Mouse (Mus musculus): Measurements from ENCODE around the gene Setdb2. TPM values are rescaled to one million over a fixed set of nuclear protein-coding genes. Genes with fewer than 3 reads are reported as not detected.
"Not testable (repeated sequence)": the region's sequence is repeated elsewhere in the genome, so short reads cannot be mapped to it uniquely, and the experiment has no call there.

Setdb2 gene
- 1 to 10 TPM; 8.8 to 8.9 TPM for total RNA-seq (2021)
- long read RNA-seq, experiment 1, partial matches to known transcripts, result 1 of 7 reads
- long read RNA-seq, experiment 1, other reads (novel, unspliced or antisense), result 2 of 7 reads
- long read RNA-seq, experiment 2, transcript Setdb2-205 (14 exons, 2,995 nt), result major isoform, 8 of 10 reads
- long read RNA-seq, experiment 2, partial matches to known transcripts, result 1 of 10 reads
- long read RNA-seq, experiment 2, other reads (novel, unspliced or antisense), result 1 of 10 reads

- DNase-seq (ENCODE audit: low spot score in 2 of 2), result peak; percentile 91
Measured at GRCm38 (mm10) chr14:59440558-59441471, at the start of gene Setdb2, which contains the start of gene Cab39l. TSS of gene Setdb2 (minus strand) at chr14:59440884. TSS of gene Cab39l (plus strand) at chr14:59440972.

GRCm38 (mm10) chr14:59485247-59485810 lies 44.6 kb upstream of the Setdb2 start:
- no peak for DNase-seq (ENCODE audit: low spot score in 2 of 2)

DNA sequence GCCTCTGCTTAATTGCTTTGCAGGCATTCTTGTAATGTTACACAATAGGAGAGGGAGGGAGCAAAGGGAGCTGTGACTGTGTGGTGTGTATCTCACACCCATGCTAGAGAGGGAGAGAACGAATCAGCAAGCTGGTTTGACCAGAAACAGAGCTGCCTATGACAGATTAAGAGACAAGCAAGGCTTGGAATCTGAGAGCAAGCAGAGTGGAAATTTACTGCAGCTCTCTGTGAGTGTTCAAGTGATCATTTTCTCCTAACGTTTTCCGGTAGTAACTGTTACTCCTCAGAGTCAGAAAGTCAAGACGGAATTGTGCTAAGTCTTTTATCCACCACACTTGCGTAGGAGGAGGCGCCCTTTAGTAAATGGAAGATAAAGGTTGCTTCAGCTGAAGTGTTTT lies 38.0 kb upstream of the Setdb2 start:
- no peak for DNase-seq (ENCODE audit: low spot score in 2 of 2)

GRCm38 (mm10) chr14:59470781-59471180 lies 30.1 kb upstream of the Setdb2 start:
- DNase-seq (ENCODE audit: low spot score in 2 of 2), result no peak

DNA sequence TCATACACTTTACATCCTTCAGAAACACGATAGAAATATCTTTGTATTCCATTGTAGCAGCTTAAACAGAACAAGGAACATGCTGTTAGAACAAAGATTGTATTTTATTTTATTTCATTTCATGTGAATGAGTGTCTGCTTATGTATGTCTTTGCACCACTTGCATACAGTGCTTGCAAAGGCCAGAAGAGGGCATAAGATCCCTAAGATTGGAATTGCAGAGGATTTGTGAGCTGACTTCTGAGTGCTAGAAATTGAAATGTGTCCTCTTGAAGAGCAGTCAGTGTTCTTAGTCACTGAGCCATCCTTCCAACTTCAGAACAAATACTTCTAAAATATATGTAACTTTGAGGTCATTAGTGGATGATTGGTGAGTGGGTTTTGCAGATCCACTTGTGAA lies 27.1 kb upstream of the Setdb2 start:
- no peak for DNase-seq (ENCODE audit: low spot score in 2 of 2)

DNA sequence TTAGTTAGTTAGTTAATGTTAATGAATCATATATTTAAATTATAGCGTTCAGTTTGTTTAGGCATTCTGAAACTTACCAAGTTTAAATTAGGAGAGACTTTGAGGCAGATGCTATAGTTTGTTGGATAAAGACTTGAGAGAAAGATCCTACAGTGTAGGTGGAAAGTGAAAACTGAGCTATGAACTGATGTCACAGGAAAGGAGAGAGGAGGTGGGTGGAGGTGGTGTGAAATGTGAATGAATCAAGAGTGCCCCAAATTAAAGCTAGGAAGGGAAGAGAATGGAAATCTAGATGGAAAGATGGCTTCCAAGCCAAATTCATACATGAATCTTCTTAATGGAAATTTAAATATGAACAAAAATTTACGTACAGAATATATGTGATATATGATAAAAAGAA lies 25.8 kb upstream of the Setdb2 start:
- no peak for DNase-seq (ENCODE audit: low spot score in 2 of 2)

GRCm38 (mm10) chr14:59447981-59448380 lies 7.3 kb upstream of the Setdb2 start:
- no peak for DNase-seq (ENCODE audit: low spot score in 2 of 2)

DNA sequence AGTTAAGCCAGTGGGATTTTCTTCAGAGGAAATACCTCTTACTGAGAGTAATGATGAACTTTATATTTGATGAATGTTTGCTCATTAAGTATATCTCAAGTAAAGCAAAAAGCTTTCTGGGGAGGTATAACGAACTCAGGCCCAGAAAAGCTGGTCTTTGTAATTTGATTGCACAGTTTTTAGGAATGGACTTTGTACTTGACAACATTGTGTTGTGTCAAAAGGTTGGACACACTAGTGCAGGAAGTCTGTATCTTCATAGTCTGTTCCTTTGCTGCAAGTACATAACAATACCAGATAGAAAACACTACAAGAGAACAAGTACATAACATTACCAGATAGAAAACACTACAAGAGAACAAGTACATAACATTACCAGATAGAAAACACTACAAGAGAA lies 4.7 kb upstream of the Setdb2 start:
- no peak for DNase-seq (ENCODE audit: low spot score in 2 of 2)

DNA sequence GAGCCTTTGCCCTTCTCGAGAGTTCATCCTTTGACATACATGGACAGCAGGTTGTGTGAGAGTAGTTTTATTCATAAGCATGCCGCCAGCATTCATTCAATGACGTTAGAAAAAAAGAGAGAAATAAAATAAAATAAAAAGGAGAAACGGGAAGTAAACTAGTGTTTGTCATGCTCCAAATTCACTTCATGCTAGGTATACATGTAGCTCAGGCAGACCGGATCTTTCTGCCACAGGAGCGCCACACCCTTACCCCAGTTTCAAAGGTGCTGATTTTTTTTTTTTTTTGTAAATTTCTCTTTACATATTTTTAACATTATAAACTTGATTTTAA lies 755 bp upstream of the Setdb2 start:
- DNase-seq (ENCODE audit: low spot score in 2 of 2), result no peak

DNA sequence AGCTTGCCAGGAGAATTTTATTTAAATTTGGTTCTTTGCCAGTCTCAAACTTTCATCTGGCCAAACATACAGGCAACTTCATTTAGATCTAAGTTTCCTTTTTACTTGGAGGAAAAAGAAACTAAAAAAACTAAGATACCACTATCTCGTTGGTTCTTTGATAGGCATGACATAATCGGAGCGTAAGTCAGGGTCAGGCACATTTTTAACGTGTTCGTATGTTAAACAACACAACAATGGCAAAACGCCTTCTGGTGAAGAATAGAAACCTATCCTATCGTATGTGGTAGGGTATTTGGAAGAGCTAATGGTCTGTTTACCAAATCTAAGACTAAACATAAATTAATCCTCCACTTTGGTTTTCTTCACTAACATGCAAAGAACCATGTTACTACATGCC lies 645 bp downstream of the Setdb2 start:
- no peak for DNase-seq (ENCODE audit: low spot score in 2 of 2)

- no peak for DNase-seq (ENCODE audit: low spot score in 2 of 2)
Measured at GRCm38 (mm10) chr14:59438505-59438904, 2.2 kb downstream of the Setdb2 start.

DNA sequence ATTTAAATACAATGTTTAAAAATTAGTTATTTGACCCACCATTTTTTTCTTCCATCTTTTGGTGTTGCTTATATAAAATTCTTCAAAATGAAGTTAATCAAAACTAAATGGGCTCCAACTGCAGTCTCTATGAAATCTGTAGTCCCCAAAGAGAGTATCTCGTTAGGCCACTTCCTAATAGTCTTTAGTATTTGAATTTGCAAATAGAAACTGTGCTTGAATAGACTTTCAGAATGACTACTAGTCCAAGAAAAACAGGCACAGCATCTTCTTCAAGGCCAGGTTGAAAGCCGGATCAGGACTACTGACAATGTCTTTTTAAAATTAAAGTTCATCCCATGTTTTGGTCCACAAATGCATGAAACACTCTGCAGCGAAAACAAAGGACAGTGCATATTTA lies 3.3 kb downstream of the Setdb2 start:
- no peak for DNase-seq (ENCODE audit: low spot score in 2 of 2)

GRCm38 (mm10) chr14:59435206-59435605 lies 5.5 kb downstream of the Setdb2 start:
- DNase-seq (ENCODE audit: low spot score in 2 of 2), result no peak

GRCm38 (mm10) chr14:59433902-59434301 lies 6.8 kb downstream of the Setdb2 start:
- no peak for DNase-seq (ENCODE audit: low spot score in 2 of 2)

- DNase-seq (ENCODE audit: low spot score in 2 of 2), result no peak
Measured at GRCm38 (mm10) chr14:59430556-59430955, 10.1 kb downstream of the Setdb2 start.

- no peak for DNase-seq (ENCODE audit: low spot score in 2 of 2)
Measured at GRCm38 (mm10) chr14:59422912-59423663, 17.6 kb downstream of the Setdb2 start.

- no peak for DNase-seq (ENCODE audit: low spot score in 2 of 2)
Measured at GRCm38 (mm10) chr14:59418171-59418570, 22.5 kb downstream of the Setdb2 start.

GRCm38 (mm10) chr14:59414979-59415378 lies 25.7 kb downstream of the Setdb2 start:
- DNase-seq (ENCODE audit: low spot score in 2 of 2), result not testable (repeated sequence)

GRCm38 (mm10) chr14:59396999-59397398 lies 43.7 kb downstream of the Setdb2 start:
- no peak for DNase-seq (ENCODE audit: low spot score in 2 of 2)

DNA sequence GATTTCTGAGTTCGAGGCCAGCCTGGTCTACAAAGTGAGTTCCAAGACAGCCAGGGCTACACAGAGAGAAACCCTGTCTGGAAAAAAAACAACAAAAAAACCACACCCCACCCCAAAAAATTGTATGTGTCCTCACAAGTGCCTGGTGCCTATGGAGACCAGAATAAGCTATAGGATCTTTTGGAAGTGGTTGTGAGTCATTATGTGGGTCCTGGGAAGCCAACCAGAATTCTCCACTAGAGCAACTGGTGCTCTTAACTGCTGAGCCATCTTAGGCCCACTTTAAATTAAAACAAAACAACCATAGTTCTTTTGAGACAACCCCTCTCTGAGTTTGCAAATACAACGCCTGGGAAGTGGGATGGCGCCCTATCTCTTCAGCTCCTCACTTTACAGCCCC lies 45.4 kb downstream of the Setdb2 start, which contains the start of gene Phf11c:
TSS of gene Phf11c (minus strand) at position 101 of the 400 bp plus-strand sequence.
- DNase-seq (ENCODE audit: low spot score in 2 of 2), result no peak

DNA sequence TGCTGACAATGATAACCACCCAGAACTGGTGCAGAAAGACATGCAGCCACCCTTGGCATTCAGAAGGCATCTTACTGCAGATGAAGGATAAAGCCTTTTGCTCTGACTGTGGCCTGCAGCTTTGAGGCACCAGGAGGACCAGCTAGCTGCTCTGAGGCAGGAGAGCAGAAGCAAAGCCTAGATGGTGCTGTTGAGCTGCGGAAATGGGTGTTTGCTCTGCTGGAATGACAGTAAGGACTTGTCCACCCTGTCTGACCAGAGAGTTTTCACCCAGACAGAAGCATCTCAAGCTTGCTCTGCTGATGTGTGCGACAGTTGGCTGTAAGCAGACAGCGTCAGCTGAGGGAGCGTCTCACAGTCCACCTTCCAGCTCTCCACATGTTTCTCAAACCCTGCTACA lies 50.5 kb downstream of the Setdb2 start:
- DNase-seq (ENCODE audit: low spot score in 2 of 2), result not testable (repeated sequence)

Data from adrenal gland, postnatal 4 days (tissue).